Mouse (Mus musculus): Measurements from ENCODE around the gene Rasgef1a.
A peak's percentile ranks its signal among the peaks of the same experiment; 100 is the strongest.

The Rasgef1a gene

DNA sequence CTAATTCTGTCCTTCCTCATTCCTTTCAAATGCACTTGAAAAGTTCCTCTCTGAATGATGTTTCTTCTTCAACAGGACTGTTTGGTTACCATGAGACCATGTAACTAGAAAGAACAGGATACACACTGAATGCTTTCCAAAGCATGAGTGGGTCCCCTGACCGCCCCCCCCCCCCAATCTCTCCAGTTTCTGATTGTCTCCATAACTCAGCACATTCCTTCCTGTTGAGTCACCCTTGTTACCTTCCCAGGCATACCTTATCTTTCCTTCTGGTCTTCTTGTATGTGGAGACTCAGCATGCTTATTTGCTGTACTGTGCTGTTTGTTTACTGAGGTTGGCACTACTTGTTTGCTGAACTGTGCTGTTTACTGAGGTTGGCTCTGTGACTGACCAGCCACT is 20.2 kb downstream of the Rasgef1a start:
- DNase-seq = no peak

DNA sequence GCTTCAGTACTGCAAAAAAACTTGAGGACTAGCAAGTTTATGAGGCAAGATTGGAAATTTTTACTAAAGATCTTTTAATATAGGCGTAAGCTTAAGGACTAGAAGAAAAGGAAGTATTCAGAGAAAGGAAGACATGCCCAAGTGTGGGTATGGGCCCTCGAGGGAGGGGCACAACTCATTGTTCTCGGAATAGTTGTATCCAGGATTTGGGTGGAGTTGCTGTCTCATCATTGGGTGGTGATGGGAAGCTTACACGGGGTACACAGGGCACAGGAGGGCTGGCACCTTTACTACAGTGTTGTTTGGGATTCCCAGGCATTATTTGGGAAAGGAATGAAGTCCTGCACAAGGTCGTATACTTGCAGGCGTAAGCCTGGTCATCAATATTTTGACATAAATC is 24.4 kb downstream of the Rasgef1a start:
- no peak for DNase-seq

DNA sequence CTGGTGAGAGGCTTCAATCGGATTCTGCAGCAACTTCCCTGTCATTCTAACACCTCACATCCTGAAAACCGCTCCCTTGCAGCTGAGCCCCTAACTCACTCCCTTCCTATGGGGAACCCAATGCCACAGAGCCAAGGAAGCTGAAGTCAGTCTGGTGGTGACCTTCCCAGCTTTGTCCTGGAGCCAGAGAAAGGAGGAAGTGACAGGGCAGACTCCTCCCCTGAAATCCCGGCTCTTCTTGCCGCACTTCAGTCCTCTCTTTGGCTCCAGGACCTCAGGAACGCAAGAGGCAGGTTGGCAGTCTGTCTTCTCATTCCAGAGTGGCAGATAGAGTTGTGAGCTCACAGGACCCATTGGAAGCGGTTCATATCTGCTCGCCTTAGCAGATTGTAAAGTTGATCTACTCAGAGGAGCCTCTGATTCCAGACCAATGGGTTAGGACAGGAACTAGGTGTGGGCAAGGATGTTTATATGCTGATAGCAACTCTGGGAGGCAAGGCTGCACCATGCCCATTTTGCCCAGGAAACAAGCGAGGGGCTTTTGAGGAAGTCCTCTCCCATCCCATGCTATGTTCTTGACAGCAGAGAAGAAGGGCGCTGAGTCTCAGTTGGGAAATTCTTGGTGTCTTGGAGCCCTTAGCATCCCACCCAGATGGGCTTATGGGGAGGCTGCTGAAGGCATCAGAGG is 25.0 kb downstream of the Rasgef1a start:
- no peak for DNase-seq

DNA sequence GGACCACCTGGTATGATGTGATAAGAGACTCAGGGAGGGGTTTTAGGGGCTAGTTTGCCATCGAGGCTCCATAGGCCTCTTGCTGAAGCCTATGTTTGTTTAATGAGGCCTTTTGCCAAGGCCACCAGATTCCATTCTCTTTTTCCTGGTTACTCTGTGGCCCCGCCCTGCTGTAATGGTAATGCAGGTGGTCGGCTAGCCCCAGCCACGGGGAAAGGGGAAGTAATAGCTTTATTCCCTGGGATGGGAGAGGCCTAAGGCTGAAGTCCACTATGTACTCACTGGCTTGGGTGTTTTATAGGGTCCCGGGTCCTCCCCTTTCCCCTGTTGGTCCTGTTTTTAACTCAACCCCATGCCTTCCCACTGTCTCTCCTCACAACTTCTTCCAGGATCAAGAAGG is 25.6 kb downstream of the Rasgef1a start:
- no peak for DNase-seq

GRCm38 (mm10) chr6:118045180-118045579 is 33.9 kb downstream of the Rasgef1a start:
- no peak for DNase-seq

DNA sequence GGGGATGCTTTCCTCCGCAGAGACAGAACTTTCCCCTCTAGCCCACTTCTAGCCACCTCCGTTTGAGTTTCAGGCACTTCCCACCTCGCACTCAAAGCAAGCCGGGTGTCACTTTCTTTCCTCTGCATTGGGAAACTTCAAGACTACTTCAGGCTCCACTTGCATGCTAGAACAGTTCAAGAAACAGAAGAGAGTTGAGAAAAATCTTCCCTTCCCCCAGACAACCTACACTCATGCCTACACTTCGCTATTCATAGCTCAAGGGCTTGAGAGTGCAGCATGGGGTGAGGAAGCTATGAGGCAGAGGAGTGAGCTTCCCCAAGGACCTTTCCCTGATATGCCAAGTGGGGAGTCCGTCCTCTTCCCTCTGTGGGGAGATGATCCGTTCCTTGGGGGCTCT is 34.7 kb downstream of the Rasgef1a start:
- DNase-seq = no peak

GRCm38 (mm10) chr6:118046511-118046910 is 35.3 kb downstream of the Rasgef1a start:
- DNase-seq = no peak

DNA sequence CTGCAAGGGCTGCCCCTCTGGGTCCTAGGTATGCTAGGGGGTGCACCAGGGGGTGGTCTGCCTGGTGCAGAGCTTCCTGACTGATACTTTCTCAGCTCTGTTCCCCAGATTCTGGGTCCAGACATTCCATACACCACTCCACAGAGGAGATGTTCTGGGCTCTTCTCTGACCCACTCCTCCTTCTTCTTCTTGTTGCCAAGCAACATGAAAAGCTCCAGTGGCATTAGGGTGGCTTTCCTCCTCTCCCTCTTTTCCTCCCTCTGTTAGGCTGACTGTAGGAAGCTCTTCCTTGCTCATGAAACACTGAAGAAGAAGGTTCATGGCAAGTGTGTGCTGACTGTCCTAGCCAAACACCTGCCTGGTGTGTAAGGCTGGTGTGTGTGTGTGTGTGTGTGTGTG is 35.7 kb downstream of the Rasgef1a start:
- DNase-seq = no peak

DNA sequence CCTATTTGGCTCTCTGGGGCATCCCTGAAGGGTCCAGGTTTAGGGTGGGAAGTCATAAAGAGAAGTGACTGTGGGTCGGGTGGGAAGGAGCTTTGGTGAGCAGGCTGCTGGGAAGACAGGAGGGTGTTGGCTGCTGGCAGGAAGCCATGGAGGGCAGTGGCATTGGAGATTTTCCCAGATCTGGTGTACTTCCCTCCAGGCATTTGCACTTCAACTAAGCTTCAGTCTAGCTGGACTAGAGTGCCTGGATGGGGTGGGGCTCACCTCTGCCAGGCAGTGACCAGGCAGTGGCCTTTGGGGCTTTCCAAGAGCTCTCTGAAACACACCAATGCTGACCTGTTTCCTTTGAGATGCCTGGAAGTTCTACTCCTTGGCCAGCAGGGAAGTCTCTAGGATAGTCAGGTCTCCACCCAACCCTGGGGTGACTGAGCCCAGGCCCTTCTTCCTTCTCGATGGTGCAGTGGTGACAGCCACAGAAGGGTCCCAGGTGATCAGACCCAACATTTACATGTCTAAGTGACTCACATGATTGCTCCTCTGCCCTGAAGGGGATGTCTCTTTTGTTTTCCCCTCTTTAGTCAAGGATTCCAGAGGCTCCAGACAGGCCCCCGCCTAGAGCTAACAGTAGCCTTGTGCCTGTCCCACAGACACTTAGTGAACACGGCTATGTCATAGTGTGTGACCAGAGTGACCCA is 36.7 kb downstream of the Rasgef1a start:
- peak; percentile 58 to 72 for DNase-seq

GRCm38 (mm10) chr6:118049776-118050175 is 38.5 kb downstream of the Rasgef1a start:
- no peak for DNase-seq

- no peak for DNase-seq
These were observed 40.2 kb downstream of the Rasgef1a start for GRCm38 (mm10) chr6:118051474-118051873.

DNA sequence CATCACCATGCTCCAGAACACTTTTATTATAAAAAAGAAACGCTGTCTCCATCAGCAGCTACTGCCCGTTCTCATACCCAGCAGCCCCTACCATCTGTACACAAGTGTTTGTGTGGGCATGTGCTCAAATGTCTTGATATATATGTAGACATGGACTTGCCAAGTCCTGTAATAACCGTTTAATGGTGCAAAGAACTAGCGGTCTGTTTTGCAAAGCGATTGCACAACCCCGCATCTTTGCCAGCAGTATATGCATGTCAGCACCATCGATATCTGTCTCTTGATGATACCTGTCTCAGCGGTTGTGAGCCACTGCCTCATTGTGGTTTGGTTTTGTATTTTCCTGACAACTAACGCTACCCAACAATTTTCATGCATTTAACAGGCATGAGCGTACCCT is 44.0 kb downstream of the Rasgef1a start:
- DNase-seq = no peak

GRCm38 (mm10) chr6:118061266-118061665 is 50.0 kb downstream of the Rasgef1a start:
- DNase-seq = no peak

- DNase-seq = peak in 1 of 2 experiments; percentile 53
These were observed 52.0 kb downstream of the Rasgef1a start for GRCm38 (mm10) chr6:118063266-118063665.

DNA sequence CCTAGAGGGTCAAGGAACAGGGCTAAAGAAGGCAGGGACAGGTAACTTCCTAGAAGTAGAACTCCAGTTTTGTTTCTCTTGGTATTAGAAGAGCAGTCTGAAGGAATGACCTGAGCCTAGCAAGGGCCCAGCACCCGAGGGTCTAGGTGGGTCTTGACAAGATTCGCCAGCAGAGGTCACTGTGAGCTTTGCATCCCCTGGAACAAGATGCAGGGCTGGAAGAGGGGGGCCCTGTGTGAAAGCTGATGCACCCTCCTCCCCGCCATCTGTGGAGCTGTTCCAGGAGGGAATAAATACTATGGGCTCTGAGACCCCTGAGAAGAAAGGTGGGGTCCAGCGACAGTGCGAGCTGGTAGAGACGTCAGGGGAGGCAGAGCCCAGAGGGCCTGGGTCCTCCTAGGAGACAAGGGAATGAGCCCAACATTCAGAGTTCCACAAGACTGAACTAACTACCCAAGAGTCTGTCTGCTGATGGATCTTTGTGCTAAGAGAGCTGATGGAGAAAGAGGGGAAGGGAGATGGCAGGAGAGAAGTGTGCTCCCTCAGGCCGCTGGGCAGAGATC is 53.8 kb downstream of the Rasgef1a start:
- peak; percentile 76 to 77 for DNase-seq

DNA sequence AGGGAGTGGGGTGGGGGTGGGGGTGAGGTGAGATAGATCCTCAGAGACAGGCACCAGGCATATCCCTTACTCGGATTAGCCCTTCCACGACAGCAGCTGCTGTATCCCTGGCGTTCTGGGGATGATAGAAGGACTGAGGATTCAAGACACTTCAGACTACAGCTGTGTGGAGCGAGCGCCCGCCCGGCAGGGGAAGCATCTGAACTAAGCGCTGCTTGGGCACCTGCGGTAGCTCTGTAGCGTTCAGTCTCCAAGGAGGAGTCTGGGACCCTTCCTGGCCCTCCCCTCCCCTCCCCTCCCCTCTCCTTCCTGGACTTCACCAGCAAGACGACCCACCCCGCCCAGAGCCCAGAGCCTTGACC is 54.6 kb downstream of the Rasgef1a start:
- no peak for DNase-seq

DNA sequence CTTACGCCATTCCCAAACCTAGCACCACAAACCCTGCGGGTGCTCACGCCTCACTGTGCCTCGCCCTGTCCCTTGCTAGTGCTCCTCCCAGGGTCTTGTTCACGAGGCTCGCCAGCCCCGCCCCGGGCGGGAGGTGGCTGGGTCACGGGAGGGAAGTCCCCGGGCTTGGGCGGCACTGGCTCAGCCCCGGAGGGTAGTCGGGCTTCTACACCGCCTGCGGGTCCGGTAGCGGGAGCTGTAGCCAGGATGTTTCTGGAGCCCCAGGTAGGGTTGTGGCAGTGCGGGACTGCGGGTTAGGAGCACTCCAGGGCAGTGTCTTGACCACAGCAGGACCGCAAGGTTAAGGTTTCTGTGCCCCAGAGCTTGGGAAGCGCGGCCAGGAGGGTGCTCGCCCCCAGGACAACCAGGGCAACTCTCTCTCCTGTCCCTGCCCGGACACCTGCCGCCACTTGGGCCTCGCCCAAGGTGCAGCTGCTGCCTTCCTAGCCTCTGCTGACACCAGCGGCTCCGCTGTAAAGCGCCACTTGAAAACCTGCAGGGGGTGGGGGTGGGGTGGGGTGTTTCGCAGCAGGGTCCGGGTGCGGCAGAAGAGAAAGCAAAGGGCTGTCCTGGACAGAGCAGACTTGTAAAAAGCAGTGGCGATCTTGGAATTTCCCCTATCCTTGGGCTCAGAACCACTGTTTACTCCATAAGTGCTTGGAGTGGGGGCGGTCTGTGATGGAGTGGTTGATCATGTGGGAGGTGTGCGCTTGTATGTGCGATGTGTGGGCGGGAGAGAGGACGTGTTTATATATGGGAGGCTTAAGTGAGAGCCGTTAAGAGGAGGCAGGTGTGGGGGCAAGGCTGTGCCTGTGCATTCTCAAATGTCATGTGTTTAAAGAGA is 55.2 kb downstream of the Rasgef1a start:
- peak; percentile 60 to 67 for DNase-seq

- DNase-seq = no peak
These were observed 56.5 kb downstream of the Rasgef1a start for GRCm38 (mm10) chr6:118067720-118068119.

DNA sequence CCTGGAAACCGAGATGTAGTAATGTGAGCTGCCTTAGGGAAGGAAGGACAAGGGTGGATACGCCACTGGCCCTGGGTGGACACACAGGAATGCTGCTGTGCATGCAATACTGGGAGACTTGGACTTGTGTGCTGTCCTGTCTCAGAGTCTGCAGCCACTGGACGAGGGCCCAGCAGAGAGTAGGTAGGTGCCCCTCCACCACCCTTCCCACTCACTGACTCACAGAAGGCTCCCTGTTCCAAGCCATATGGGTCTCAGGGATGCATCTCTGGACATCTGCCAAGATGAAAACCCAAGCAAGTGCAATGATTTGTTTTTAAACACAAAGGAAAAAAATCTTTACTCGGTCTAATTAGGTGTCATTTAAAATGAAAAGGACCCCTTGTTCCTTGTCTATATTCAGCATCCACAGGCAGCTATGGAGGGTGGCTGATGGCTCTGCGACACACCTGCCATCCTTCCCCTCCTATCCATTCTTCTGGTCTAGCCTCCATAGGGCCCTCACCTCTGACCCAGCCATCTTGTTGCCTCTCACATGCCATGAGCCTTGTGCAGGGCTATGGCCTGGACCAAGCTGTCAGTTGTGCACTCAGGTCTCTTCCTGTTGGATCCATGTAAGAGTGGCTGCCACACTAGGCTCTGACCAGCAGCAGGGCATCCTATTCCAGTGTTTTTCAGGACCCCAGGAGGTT is 59.2 kb downstream of the Rasgef1a start:
- peak; percentile 74 for DNase-seq

GRCm38 (mm10) chr6:118071013-118071350 is 59.7 kb downstream of the Rasgef1a start:
- no peak for DNase-seq

DNA sequence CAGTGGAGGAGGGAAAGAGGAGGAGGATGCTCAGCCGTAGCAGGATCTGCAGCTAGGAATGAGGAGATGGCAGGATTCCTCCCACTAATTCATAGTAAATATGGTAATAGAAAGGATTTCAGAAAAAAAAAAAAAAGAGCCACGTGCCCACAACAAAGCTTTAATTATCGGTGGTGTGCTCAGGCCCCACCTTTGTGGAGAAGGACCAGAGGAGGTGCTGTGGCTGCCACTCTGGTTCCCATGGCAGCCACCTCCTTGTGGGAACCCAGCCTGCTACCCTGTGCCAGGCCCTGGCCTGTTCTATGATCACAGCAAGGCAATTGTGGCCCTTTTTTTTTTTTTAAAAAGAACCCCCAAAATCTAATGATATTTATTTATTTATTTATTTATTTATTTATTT is 60.2 kb downstream of the Rasgef1a start:
- no peak for DNase-seq

DNA sequence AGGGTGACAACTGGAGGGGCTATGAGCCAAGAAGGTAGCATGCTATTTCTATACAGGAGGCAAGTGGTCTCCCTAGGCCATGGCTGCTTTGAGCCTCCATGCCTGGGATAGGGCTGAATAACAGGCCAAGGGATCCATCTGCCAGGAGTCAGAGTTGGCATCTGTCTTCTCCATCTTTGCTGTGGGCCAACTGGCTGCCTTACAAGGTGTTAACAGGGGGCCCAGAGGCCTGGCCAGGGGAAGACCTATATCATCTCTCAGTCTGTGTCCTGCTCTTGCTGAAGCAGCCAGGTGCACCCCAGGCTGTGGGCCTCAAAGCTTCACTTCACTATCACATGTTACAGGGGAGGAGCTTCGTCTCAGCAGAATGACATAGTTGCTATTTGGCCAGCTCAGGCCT is 60.9 kb downstream of the Rasgef1a start:
- DNase-seq = peak; percentile 82 to 83

GRCm38 (mm10) chr6:118074151-118074550 is 62.9 kb downstream of the Rasgef1a start:
- DNase-seq = no peak
